Mouse (Mus musculus): ENCODE measurements around the gene Fars2.

Fars2 gene

DNA sequence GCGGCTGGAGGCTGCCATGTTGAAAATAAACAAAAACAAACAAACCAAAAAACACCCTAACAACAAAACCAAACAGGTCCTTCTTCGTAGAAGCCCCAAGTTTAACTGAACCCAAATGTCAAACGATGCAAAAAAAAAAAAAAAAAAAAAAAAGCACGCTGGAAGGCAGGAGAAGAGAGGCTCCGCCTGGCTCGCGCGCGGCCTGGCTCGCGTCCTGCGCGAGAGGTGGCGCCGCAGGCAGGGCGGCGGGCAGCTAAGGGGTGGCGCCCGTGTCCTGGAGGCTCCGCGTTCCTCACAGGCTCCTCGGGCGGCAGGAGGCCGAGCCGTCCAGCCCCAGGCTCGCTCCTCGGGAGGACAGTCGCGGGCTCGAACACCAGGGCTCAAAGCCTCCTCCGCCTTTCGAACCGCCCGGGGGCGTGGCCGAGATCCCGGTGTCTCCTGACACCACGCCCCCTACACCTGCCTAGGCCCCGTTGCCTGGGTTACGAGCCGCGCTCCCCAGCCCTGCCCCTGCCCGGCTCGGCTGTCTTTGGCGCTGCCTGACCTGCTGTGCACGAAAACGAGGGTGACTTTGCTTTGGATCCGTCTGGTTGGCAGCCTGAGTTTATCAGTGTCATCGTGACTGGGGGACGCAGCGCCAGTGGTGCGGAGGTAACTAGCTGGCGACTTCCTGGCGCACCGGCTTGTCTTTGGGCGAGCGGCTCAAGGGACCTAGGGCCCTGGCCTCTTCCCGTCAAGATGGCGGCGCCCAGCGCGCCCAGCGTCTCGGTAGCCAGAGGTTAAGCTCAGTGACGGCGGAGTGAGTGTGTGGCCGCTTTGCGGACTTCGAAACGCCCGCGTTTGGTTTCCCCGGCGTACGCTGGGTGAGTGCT is at the start of gene Fars2, which contains the start of gene Lyrm4:
TSS of gene Fars2 (plus strand) at position 270 of the 872 bp plus-strand sequence.
TSS of gene Lyrm4 (minus strand) at position 384 of the 872 bp plus-strand sequence.
- DNase-seq, result peak; percentile 98 to 99

DNA sequence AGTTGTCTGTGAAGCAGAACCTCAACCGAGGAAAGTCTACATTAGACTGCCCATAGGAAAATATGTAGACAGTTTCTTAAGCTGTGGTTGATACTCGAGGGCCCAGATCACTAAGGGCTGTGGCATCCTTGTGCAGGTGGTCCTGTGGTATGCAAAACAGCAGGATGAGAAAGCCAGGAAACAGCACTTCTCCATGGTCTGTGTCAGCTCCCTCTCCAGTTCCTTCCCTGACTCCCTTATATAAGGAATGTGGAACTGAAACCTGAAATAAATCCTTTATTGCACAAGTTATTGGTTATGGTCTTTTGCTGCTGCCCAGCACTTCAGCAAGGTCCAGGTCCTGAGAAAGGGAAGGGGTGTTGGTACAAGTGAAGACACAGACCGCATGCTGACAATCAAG is 42.7 kb upstream of the Fars2 start:
- DNase-seq, result no peak

DNA sequence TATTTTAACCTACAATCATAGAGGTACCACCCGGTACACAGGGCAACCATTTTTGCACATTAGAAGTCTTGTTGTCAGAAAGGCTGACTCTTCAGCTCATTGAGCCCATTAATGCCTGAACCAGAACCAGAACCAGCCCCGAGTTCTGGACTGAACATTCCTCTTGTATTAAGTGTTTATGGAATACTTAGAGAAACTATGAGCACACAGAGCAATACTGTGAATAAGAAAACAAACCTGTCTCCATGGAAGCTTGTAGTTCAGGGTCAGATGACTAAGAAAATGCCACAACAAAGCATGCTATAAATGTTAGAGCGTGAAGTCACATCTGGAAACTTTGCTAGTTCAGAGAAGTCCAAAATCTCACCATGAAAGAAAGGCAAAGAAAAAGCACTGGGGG is 35.6 kb upstream of the Fars2 start:
- no peak for DNase-seq

DNA sequence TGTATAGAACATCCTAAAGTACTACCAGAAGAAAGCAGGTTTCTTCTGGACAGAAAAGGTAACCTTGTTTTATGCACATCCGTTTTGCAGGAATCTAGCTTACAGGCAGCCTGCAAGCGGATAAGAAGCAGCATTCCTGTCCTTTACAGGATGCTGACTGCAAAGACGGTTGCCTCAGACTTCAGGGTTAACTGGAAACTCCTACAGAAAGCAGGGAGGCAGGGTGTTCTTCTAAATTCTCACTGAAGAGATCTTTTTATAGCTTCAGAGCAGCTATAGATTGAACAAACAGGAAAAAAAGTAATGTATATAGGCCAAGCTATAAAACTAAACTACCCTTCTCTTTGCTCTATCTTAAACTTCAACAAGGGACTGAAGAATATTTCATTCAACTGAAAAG is 32.5 kb upstream of the Fars2 start:
- no peak for DNase-seq

DNA sequence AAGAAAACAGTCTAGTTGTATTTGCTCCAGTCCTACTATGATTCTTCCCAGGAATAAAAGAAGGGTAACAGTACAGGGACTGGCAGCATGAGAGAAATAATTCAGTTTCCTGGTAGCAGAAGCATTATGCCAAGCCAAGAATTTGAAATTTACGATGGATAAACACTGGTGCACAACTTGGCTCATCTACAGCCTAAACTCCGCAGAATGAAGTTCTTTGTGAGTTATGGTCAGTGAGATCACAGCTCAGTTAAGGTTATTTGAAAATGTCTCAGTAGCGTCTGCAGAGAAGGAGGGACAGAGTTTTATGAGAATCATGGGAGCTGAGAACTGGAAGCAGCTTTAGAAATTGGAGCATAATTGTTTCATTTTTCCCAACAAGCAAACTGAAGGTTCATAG is 31.2 kb upstream of the Fars2 start:
- no peak for DNase-seq

DNA sequence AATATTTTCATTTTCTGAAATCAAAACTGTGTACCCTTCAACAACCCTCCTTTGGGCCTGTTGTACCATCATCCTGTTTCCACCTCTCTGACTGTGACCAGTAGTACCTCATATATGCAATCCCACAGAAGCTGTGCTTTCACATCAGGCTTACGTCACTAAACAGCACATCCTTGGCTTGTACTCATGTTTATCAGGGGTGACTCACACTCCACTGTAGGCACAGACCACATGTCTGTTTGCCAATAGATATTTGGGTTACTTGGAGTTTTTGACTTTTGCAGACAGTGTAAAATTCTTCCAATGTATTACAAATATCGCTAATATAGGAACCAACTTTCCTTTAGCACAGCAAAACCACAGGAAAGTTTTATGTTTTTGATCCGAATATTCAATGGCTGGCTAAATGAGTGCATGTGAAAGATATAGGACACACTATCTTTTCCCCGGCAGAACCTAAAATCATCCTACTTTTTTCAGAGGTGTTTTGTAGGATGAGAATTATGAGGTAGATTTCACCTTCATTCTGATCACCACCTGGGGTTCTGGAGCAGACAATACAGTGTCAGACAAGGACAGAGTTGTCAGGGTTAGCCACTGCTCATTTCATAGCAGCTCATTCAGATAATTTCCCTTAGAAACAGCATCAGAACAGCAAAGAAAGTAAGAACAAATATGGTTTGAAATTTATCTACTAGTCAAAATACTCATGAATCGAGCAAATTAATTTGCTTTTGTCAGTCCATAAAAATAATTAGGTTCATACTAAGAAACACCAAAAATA is 30.4 kb upstream of the Fars2 start:
- no peak for DNase-seq

DNA sequence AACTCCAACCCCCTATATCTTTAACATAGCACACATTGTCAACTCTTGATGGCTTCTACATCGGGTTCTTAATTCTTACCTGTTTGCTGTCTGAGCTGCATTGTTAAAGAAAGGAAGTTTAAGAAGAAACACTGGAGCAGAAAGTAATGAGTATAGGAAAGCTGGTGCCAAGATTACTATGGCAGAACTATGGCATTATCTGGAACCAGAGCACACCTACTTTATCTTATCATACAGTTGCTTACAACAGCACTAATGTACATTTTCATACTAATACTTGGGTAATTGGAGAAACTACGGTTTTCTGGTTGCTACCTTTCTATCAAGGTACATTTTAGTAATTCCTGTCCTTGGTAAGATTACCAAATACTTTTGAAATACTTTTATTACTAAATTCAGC is 29.8 kb upstream of the Fars2 start:
- no peak for DNase-seq

DNA sequence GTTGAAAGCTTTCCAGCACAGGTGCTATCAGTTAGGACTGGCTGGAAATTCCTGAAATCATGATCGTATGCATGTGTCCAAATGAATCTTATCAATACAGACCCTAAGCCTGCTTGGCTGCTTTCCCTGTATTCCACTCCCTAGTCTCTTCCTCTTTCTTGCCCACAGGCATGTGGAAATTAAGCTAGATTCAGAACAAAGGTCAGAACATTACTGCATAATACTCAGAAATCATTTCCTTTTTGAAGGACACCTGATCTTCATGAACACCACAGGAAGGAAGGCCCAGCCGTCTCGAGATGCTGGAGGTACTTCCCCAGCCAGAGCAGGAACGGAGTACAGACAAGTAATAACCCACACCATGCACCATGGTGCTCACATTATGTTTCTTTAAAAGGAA is 29.0 kb upstream of the Fars2 start:
- DNase-seq, result no peak

DNA sequence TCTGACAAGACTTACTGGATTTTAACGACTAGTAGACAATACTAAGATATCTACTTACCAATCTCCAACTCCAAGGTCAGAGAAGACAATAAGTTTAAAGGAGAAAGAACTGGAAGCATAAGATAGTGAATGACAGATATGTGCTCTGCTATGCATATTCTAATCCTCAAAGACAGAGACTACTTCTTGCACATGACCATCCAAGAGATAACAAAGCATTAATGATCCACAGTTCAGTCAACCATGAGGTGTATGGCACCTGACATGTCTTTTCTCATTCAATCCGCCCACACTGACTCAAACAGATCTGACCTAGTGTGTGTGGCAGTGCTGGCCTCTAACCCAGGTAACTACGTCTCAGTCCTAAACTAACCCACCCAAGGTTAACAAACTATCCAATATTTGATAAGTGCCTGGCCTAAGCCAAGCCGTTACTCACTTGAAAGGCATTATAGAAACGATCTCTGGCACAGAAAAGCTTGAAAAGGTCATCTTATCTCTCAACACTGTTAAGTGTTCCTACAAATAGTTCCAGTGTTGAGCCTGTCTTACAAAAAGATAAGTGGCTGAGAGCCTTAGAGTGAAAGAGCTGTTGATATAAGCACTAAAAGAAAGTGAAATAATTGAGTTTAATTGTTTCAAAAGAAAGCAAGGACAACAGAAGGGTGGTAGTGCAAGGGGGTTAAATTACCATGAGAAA is 20.4 kb upstream of the Fars2 start:
- no peak for DNase-seq

DNA sequence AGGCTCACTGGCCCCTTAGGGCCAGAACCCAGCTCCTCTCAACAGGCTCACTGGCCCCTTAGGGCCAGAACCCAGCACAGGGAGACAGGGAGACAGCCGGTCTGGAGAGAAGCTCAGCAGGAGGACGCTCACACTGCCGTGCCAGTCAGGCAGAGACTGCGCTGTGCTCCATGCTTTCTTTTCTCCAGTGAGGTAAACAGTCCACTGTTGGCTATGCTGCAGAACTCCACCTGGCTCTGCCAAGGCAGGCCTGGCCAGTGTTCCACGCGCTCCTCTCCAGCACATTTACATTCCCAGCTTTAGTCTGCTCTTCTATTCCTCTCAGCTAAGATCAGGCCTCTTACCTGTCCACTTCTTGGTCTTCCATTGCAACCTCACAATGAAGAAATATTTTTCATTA is 11.6 kb upstream of the Fars2 start:
- no peak for DNase-seq

DNA sequence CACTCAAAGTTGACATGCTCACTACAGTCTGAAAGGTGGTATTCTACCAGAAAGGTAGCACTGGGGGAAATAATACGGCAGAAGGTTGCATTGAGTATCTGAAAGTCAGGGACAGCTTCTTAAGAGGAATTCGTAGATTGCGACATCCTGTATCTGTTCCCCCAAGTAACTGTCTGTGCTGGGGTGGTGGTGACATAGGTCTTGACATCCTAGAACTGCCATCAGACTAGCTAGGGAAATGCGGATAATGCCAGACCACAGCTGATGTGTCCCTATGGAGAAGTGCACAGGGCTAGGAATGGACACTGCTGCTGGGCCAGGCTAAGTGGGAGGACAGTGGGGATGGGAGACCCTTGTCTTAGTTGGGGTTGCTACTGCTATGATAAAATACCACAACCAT is 8.7 kb upstream of the Fars2 start:
- no peak for DNase-seq

DNA sequence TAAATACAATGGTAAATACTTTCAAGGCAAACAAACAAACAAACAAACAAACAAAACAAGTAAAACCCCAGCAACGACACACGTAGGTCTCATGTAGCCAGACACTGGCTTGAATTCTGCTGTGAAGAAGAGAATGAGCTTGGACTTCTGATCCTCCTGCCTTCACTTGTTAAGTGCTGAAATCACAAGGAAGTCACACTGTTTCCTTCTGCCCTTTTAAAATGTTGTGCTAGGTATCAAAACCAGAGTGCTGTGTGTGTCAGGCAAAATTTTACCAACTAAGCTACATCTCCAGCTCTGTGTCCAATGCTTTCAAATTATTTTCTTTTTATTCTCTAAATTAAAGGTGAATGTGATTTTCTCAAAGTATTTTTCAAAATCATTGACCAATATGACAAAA is 5.9 kb upstream of the Fars2 start:
- DNase-seq, result no peak

DNA sequence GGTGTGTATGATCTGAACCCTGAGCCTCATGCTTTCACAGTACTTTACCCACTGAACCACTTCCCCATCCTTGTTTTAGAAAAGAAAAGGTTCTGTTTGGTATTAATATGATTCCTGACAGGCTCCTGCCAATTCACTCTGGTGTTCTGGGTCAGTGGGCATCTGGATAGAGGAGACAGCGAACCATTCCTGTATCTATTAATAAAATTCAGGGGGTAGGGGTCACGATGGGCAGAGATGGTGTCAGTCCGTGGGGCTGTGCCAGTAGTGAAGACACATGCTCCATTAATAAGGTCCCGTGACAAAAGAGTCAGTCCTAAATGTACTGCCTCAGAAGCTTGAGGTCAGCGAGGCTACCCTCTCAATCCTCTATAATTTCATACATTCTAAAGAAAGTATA is 4.0 kb upstream of the Fars2 start:
- DNase-seq, result no peak

DNA sequence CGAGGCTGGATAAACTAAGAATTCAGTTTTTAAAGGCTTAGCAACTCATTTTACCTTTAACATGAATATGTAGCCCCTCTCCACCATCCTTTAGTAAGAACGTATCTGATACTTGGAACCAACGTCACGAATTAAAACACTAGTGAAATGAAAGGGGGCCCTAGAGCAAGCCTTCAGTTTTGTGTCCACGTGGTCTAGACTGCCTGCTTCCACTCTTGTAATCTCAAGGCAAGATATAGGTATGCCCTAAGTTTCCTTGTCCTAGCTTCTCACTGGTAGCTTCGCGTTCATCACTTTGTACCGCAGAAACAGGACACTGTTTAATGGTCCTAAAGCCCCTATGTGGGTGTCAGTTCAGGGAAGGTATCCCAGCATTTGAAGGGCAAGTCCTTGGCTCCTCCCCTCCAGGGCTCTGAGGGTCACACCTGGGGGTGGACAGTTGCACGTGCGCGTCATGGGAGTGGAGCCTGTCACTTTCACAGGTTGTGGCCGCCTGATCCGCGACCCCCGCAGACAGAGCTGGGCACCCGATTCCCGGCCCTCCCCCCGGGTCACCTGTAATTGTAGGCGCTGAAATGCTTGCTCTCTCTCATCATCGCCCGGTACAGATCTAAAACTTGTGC is 581 bp upstream of the Fars2 start:
- peak; percentile 51 to 66 for DNase-seq

DNA sequence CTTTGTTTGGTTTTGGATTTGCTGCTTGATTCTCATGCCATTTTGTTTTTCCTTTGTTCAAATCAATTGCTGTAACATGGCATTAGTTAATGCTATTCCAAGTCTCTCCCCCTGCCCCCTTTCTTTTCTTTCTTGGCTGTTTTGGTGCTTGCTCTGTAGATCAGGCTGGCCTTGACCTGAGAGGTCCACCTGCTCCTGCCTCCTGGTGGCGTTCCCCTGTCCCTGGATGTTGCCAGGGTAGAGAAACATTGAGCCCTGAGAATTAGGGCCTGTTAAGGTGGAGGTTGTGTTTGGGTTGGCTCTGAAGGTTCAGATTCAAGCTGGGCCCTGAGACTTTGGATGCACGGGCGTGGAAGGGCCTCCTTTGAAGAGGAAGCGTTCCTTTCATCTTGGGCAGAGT is 2.5 kb downstream of the Fars2 start:
- DNase-seq, result peak in 1 of 2 experiments; percentile 13

DNA sequence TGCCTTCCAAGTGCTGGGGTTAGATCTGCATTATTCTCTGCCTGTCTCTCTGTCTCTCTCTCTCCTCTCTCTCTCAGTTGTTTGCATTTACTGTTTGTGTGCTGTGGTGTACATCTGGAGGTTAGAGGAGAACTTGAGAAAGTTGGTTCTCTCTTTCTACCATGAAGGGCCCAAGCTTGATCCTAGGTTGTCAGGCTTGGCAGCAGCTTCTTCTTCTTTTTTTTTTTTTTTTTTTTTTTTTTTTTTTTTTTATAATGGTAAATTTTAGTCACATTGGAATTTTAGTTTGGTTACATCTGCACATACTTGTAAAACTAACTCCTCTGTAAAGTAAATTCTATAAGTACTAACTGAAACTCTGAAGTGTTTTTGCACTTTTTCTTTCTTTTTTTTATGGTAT is 3.4 kb downstream of the Fars2 start:
- no peak for DNase-seq

DNA sequence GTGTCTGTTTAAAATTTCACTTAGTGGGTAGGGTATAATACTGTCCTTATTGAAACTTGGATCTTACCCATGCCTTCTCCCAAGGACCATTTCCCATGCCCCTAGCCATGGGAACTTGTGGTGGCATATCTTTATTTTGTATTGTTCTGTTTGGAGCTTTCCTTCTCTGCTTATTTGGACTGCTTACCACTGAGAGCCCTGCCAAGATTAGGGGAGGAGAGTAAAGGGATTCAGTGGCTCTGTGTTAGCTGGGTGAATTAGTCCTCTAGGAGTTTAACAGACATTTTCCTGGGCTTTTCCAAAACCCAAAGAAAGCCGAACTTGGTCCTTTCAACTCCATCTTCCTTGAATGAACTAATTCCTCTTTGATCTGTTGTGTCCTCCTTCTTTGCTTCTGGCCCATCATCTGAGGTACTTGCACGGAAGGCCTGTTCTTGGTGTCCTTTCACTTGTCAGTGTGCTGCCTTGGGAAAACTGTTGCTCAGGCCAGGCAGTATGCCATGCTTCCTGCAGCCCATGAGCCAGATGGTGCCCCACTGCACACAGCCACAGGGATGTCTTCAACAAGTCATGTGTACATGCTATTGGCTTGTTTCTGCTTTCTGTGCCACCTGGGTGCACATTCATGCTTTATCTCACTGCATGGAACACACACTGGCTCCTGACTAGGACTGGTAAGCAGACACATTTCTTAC is 12.3 kb downstream of the Fars2 start:
- no peak for DNase-seq

DNA sequence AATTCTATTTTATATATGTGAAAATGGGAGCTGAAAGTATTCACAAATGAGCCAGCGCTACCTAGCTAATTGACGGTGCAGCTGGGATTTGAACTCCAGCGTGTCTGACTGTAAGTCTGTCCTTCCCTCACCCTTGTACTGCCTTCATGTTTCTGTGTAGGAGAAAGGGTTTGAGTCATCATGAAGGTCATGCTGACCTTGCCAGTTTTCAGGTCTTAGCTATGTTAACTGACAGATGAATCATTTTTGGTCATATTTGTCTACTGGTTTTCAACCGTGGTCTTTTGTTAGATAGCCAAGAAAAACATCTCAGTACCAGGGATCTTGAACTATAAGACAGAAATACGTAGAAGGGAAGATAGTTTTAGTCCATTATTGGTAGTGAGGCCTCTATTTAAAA is 14.2 kb downstream of the Fars2 start:
- no peak for DNase-seq

DNA sequence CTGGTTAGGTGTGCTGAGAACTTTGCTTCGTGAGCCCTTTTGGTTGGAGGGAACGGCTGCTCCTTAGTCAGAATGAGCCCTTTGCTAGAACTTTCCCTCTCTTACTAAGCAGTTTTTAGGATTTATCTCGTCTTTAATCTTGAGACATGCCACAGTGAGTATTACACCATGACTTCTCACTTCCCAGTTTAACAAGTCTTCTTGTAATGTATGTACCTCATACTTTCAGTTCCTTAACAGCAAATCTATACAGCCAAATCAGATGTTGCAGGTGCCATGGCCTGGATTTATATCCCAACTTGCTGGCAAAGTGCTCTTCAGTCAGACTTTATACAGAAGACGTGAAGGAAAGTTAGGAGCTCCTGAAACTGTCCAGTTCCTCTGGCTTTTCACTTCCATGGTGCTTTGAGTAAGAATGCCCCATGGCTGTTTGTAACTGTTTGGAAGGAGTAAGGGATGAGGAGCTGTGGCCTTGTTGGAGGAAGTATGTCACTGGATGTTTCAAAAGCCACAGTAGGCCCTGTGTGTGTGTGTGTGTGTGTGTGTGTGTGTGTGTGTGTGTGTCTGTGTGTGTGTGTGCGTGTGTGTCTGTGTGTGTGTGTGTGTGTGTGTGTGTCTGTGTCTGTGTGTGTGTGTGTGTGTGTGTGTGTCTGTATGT is 14.9 kb downstream of the Fars2 start:
- DNase-seq, result no peak

DNA sequence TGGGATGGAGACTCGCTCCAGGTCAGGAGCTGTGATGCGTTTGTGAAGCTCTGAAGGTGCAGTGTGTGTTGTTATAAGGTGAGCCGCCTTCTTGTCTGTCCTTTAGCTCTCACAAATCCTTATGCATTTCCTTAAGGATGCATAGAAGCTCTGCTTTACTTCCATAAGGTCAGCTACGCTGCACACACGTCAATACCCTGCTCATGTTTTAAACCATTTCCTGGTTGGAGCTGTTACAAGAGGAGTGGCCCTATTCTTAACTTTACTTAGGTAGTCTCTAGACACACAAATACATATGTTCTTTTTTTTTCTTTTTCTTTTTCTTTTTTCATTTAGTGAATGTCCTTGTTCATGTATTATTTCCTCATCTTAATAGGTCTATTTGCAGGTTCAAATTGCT is 22.5 kb downstream of the Fars2 start:
- no peak for DNase-seq

DNA sequence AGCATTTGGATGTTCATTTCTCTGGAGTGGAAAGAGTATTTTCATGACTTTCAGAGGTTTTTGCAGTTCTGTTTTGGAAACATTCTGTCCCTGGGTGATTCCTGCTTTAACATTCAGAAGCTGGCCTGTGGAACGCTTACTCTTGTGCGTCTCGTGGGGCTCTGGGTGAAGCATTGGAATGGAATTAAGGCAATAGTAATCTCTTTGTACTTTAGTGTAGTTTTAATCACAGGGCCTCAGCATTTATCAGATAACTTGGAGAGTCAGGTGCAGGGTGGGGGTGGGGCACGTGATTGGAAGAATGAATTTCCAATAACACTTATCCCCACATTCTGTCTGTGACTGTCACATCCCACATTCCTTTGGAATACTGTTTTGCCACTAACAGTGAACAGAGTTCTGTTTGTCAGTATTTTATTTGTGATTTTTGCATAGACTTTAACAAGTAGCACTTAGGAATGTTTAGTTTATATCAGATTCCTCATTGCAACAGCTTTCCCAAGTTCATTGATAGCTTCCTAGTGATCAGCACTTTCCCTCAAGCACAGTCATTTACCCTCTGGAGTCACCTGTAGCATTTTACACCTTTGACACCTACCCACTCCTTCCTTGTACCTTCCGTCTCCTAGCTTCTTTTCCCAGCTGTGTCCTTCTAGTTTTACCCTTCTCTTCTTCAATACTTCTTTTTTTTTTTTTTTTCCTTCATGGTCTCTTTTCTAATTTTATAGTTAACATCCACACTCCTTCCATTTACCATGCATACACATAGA is 23.2 kb downstream of the Fars2 start:
- no peak for DNase-seq

Measured in kidney, postnatal 4 days (tissue).